Mouse (Mus musculus) spleen, adult 2 months (tissue): Measurements from ENCODE around the gene Tbc1d20.

ENCODE experiments used
- CTCF ChIP-seq: fragments of 200-500 bp; IDR thresholded peaks from 2 replicates; pipeline ENCODE4 v1.5.1; 2011; ENCODE audit warnings: mild to moderate bottlenecking, inconsistent platforms; ENCODE audit not compliant: insufficient read depth, insufficient read length, insufficient replicate concordance; ENCODE audit errors: extremely low read depth
- POLR2A ChIP-seq: fragments of 200-500 bp; IDR thresholded peaks from 2 replicates; pipeline ENCODE4 v1.6.1; 2011; ENCODE audit warnings: low read depth, low read length, inconsistent platforms

DNA sequence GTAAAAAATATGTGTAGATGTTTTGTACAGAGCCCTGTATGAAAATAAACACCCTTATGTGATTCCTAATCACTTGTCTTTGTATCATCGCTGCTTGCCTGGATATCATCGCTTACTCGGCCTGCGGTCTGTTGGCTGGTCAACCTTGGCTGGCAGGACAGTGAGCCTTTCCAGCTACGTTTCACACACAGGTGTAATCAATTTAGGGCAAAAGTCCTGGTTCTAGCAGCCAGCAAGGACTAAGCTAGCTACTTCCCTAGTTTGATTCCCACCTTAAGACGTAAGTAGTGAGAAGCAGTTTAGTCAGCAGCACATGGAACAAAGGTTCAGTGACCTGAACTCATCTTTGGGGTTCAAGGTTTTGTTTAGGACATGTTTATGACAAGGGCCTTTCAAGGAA lies 20.3 kb downstream of the Tbc1d20 start:
- TF ChIP-seq CTCF = no peak
- no peak for TF ChIP-seq POLR2A
